Mouse (Mus musculus) ES-CJ7 (cell line): ENCODE measurements around the gene Spaca6.

Source experiments
- DNase-seq: peaks from one replicate; pipeline ENCODE4 v3.0.0; 2011; ENCODE audit warnings: low read depth, low spot score

Gene Spaca6

GRCm38 (mm10) chr17:17826751-17827657 lies at the start of gene Spaca6:
Gene Spaca6, plus strand, starts transcription at chr17:17827158.
- DNase-seq, result peak; percentile 86

- DNase-seq, result no peak
Observed at GRCm38 (mm10) chr17:17790866-17791630, 35.9 kb upstream of the Spaca6 start.

- DNase-seq, result no peak
Observed at GRCm38 (mm10) chr17:17792578-17792977, 34.4 kb upstream of the Spaca6 start.

GRCm38 (mm10) chr17:17795527-17795926 lies 31.4 kb upstream of the Spaca6 start:
- no peak for DNase-seq

- DNase-seq, result no peak
Observed at GRCm38 (mm10) chr17:17823612-17824336, 3.2 kb upstream of the Spaca6 start.

GRCm38 (mm10) chr17:17825921-17826591 lies 902 bp upstream of the Spaca6 start:
- peak; percentile 67 for DNase-seq

GRCm38 (mm10) chr17:17827658-17828190 lies 766 bp downstream of the Spaca6 start:
- DNase-seq, result peak; percentile 81

- DNase-seq, result peak; percentile 84
Observed at GRCm38 (mm10) chr17:17828191-17828981, 1.4 kb downstream of the Spaca6 start.

- no peak for DNase-seq
Observed at GRCm38 (mm10) chr17:17829052-17829785, 2.3 kb downstream of the Spaca6 start.

GRCm38 (mm10) chr17:17829816-17830535 lies 3.0 kb downstream of the Spaca6 start:
- no peak for DNase-seq

- DNase-seq, result peak; percentile 23
Observed at GRCm38 (mm10) chr17:17830731-17831130, 3.8 kb downstream of the Spaca6 start.

GRCm38 (mm10) chr17:17834896-17835295 lies 7.9 kb downstream of the Spaca6 start:
- DNase-seq, result peak; percentile 32

GRCm38 (mm10) chr17:17836101-17836500 lies 9.1 kb downstream of the Spaca6 start:
- DNase-seq, result no peak

- DNase-seq, result peak; percentile 30
Observed at GRCm38 (mm10) chr17:17837426-17837825, 10.5 kb downstream of the Spaca6 start.

GRCm38 (mm10) chr17:17837919-17838701 lies 11.2 kb downstream of the Spaca6 start:
- peak; percentile 96 for DNase-seq

- DNase-seq, result no peak
Observed at GRCm38 (mm10) chr17:17839276-17839675, 12.3 kb downstream of the Spaca6 start.

- no peak for DNase-seq
Observed at GRCm38 (mm10) chr17:17840796-17841195, 13.8 kb downstream of the Spaca6 start.
